Mouse (Mus musculus): Measurements from ENCODE around the gene Arsg. TPM values are rescaled to one million over a fixed set of nuclear protein-coding genes. Genes with fewer than 3 reads are reported as not detected.

The Arsg gene
- polyA plus RNA-seq, 1 experiment = 5.1 TPM

DNA sequence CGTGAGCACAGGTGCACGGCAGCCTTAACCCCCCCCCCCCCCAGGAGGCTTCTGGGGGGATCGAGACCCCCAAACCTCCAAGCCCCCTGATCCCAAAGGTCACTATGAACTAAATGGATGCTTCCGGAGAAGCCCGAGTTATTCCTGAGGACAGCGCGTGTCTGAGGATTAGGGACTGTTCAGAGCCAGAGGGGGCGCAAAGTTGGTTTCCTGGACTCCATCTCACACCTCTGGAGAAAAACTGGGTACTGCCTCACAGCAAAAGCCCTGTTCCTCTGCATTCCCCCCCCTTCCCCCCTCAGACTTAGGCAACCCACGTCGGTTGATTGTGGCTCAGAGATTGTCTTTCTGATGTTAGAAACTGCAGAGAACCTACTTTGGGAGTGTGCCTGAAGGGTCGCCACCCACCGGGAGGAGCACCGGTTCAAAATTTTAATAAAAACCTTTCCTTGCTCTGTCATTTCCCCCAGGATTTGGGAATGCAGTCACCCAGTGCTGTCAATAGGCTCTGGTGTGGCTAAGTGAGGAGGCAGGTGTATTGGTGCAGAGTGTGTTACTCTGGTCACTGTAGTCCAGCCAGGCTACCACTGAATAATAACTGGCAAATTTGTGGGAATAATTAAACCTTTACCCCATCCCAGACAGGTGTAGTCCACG is 1.0 kb downstream of the Arsg start:
- WGBS = 16% methylated on average over 14 of the region's 14 CpGs
- H3K36me3 ChIP-seq (ENCODE audit: control insufficient read depth, insufficient read depth, low read length) = no peaks in the 10 kb centered on the region
- H3K4me1 ChIP-seq (ENCODE audit: control insufficient read depth, insufficient read depth, insufficient read length) = peaks cover 4% of the 10 kb centered on the region; the same call in 1 of the 2 replicates
- peak overlapping the region; percentile 73 for H3K4me3 ChIP-seq (ENCODE audit: extremely low read depth, insufficient read depth, insufficient read length)
- no peak for DNase-seq (ENCODE audit: low read depth in 1 of 2, low spot score in 2 of 2)
- H3K27me3 ChIP-seq (ENCODE audit: control insufficient read depth, insufficient read depth, low read length) = no peaks in the 10 kb centered on the region
- H3K27ac ChIP-seq (ENCODE audit: insufficient read depth, low read length) = peak overlapping the region; percentile 90
- TF ChIP-seq CTCF (IDR thresholded peaks at IDR 0.05; ENCODE audit: extremely low read depth, insufficient read depth, insufficient read length, insufficient replicate concordance) = no peak
- TF ChIP-seq POLR2A (IDR thresholded peaks at IDR 0.05; ENCODE audit: low read depth, low read length) = no peak

DNA sequence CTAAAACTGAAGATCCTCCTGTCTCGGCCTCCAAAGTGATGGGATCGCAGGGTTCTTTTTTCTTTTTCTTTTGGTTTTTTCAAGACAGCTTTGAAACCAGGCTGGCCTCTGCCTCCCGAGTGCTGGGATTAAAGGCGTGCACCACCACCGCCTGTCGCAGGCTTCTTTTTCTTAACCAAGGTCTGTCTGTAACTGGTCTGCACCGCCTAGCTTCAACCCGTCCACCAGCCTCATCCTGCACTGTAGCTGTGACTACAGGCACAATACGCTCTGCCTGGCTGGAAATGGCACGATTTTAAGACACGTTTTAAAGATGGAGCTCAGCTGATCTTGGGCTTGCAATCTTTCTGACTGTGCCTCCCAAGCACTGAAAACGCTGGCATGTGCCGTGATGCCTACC is 1.7 kb downstream of the Arsg start:
- WGBS = 90% methylated on average over 13 of the region's 13 CpGs
- DNase-seq (ENCODE audit: low read depth in 1 of 2, low spot score in 2 of 2) = no peak
- H3K27ac ChIP-seq (ENCODE audit: insufficient read depth, low read length) = no peak overlapping the region

DNA sequence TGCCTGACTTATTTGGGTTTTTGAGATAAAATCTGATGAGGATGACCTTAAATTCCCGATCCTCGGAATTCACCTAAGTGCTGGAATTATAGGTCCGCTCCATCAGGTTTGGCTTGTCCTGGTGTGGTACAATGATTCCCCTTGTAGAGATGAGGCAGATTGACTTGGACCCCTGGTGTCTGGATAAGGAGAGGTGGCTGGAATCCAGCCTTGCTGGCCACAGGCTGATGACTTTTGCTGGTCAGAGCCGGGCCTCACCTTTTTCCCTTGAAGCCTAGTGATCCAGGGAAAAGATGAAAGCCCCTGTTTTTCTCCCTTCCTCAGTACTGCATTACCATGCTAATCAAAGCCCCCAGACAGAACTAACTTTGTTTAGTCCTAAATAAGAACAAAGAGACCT is 2.5 kb downstream of the Arsg start:
- no peak for DNase-seq (ENCODE audit: low read depth in 1 of 2, low spot score in 2 of 2)
- Histone ChIP-seq H3K36me3 (ENCODE audit: control insufficient read depth, insufficient read depth, low read length) (no peaks in the 10 kb centered on the region), H3K27me3 (ENCODE audit: control insufficient read depth, insufficient read depth, low read length) (no peaks in the 10 kb centered on the region), H3K4me3 (ENCODE audit: extremely low read depth, insufficient read depth, insufficient read length) (no peak overlapping the region), H3K27ac (ENCODE audit: insufficient read depth, low read length) (no peak overlapping the region), H3K4me1 (ENCODE audit: control insufficient read depth, insufficient read depth, insufficient read length) (peaks cover 6% of the 10 kb centered on the region; the same call in 1 of the 2 replicates)
- WGBS = 97% methylated on average over 4 of the region's 4 CpGs
- no peak for TF ChIP-seq CTCF (IDR thresholded peaks at IDR 0.05; ENCODE audit: extremely low read depth, insufficient read depth, insufficient read length, insufficient replicate concordance)
- no peak for TF ChIP-seq POLR2A (IDR thresholded peaks at IDR 0.05; ENCODE audit: low read depth, low read length)

More for the DNA sequence above, 1.7 kb downstream of the Arsg start:
- Histone ChIP-seq H3K4me1 (ENCODE audit: control insufficient read depth, insufficient read depth, insufficient read length) (peaks cover 8% of the 10 kb centered on the region; the same call in 1 of the 2 replicates), H3K4me3 (ENCODE audit: extremely low read depth, insufficient read depth, insufficient read length) (no peak overlapping the region), H3K27me3 (ENCODE audit: control insufficient read depth, insufficient read depth, low read length) (no peaks in the 10 kb centered on the region), H3K36me3 (ENCODE audit: control insufficient read depth, insufficient read depth, low read length) (no peaks in the 10 kb centered on the region)
- TF ChIP-seq CTCF (IDR thresholded peaks at IDR 0.05; ENCODE audit: extremely low read depth, insufficient read depth, insufficient read length, insufficient replicate concordance) = no peak
- no peak for TF ChIP-seq POLR2A (IDR thresholded peaks at IDR 0.05; ENCODE audit: low read depth, low read length)

DNA sequence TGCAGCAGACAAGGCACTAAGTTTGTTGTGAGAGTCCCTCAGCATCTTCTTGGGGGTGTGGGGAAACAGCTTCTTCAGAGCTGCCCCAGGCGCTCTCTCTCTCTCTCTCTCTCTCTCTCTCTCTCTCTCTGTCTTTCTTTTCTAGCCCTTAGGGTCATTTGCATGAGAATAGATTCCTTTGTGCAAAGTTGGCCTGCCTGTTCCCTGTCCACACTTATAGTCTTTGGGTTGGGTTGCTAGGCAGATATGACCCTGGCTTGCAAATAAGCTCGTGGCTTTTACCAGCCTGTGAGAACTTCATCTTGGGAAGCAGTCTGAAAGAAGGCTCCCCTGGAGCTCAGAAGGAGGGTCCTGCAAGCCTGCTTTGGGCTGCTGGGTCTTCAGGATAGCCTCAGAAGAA is 3.1 kb downstream of the Arsg start:
- Histone ChIP-seq H3K36me3 (ENCODE audit: control insufficient read depth, insufficient read depth, low read length) (no peaks in the 10 kb centered on the region), H3K4me3 (ENCODE audit: extremely low read depth, insufficient read depth, insufficient read length) (no peak overlapping the region), H3K27me3 (ENCODE audit: control insufficient read depth, insufficient read depth, low read length) (no peaks in the 10 kb centered on the region), H3K27ac (ENCODE audit: insufficient read depth, low read length) (no peak overlapping the region), H3K4me1 (ENCODE audit: control insufficient read depth, insufficient read depth, insufficient read length) (peaks cover 6% of the 10 kb centered on the region; the same call in 1 of the 2 replicates)
- WGBS = 68% methylated on average over 2 of the region's 2 CpGs
- DNase-seq (ENCODE audit: low read depth in 1 of 2, low spot score in 2 of 2) = no peak
- TF ChIP-seq CTCF (IDR thresholded peaks at IDR 0.05; ENCODE audit: extremely low read depth, insufficient read depth, insufficient read length, insufficient replicate concordance) (no peak), POLR2A (IDR thresholded peaks at IDR 0.05; ENCODE audit: low read depth, low read length) (no peak)

DNA sequence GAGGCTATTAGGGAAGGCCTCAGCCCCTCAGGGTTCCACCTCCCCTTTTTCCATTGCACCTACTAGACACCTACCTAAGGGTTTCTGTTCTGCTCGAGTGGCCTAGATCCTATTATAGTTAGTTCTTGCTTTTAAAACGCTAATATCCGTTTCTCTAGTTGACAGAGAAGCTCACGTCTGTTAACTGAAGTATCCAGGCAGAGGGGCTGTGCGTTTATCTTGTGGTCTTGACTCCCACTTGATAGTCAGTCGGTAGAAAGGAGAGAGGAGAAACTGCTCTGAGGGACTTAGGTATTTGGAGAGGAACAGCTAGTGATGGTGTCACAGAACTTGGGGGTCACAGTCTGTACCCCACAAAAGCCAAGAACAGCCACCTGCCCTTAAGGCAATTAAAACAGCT is 3.5 kb downstream of the Arsg start:
- WGBS = 62% methylated on average over 6 of the region's 6 CpGs
- Histone ChIP-seq H3K36me3 (ENCODE audit: control insufficient read depth, insufficient read depth, low read length) (no peaks in the 10 kb centered on the region), H3K4me3 (ENCODE audit: extremely low read depth, insufficient read depth, insufficient read length) (no peak overlapping the region), H3K27me3 (ENCODE audit: control insufficient read depth, insufficient read depth, low read length) (no peaks in the 10 kb centered on the region), H3K4me1 (ENCODE audit: control insufficient read depth, insufficient read depth, insufficient read length) (peaks cover 6% of the 10 kb centered on the region; the same call in 1 of the 2 replicates), H3K27ac (ENCODE audit: insufficient read depth, low read length) (no peak overlapping the region)
- no peak for DNase-seq (ENCODE audit: low read depth in 1 of 2, low spot score in 2 of 2)
- TF ChIP-seq POLR2A (IDR thresholded peaks at IDR 0.05; ENCODE audit: low read depth, low read length) = no peak
- no peak for TF ChIP-seq CTCF (IDR thresholded peaks at IDR 0.05; ENCODE audit: extremely low read depth, insufficient read depth, insufficient read length, insufficient replicate concordance)

DNA sequence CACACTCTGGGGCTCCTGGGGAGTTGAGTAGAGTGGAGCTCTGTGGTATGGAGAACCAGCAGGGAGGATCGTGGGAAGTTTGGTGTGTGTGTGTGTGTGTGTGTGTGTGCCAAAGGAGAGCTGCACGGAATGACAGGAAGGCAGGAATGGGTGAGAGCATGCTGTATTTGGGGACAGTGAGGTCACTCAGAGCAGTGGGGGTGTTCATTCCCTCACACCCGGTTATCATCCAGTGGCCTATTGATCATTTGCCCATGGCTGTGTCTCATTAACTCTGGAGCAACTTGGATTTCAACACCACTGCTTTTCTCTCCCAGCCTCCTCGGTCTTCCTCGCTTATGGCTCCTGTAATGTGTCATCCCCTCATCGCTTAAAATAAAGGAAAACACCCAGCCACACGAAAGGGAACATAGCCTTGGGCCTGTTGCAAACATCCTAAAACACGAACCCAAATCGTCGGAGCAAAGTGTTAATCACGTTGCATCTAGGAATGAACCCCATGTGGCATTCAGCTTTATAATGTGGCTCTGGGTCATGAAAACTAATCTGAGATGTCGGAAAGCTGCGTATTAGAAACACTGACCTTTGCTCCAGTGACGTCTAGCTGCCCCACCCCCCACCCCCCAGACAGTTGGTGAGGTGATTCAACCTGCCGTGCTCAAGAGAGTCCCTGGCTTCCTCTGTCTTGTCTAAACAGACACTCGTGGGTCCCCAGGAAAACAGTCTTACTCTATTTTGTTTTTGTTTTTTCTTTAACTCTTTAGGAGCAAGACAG is 4.6 kb downstream of the Arsg start:
- TF ChIP-seq CTCF (IDR thresholded peaks at IDR 0.05; ENCODE audit: extremely low read depth, insufficient read depth, insufficient read length, insufficient replicate concordance) (no peak), POLR2A (IDR thresholded peaks at IDR 0.05; ENCODE audit: low read depth, low read length) (no peak)
- no peak overlapping the region for H3K4me3 ChIP-seq (ENCODE audit: extremely low read depth, insufficient read depth, insufficient read length)
- H3K36me3 ChIP-seq (ENCODE audit: control insufficient read depth, insufficient read depth, low read length) = no peaks in the 10 kb centered on the region
- H3K27ac ChIP-seq (ENCODE audit: insufficient read depth, low read length) = no peak overlapping the region
- DNase-seq (ENCODE audit: low read depth in 1 of 2, low spot score in 2 of 2) = no peak
- WGBS = 87% methylated on average over 16 of the region's 16 CpGs
- peaks cover 6% of the 10 kb centered on the region; the same call in 1 of the 2 replicates for H3K4me1 ChIP-seq (ENCODE audit: control insufficient read depth, insufficient read depth, insufficient read length)
- no peaks in the 10 kb centered on the region for H3K27me3 ChIP-seq (ENCODE audit: control insufficient read depth, insufficient read depth, low read length)

Measured in spleen, adult 2 months (tissue).